Mouse (Mus musculus): ENCODE results near the gene Olfr541. TPM values are rescaled to one million over a fixed set of nuclear protein-coding genes. Genes with fewer than 3 reads are reported as not detected.
A peak's percentile ranks its signal among the peaks of the same experiment; 100 is the strongest.
"Not testable (repeated sequence)": the region's sequence is repeated elsewhere in the genome, so short reads cannot be mapped to it uniquely, and the experiment has no call there.

Olfr541 gene
- polyA plus RNA-seq (2016; fragmentation: Nextera tagmentation; extraction: Ambion mirVana) = not detected in 2 replicates

- no peak within 1 kb of the TSS for H3K4me3 ChIP-seq
- H3K9ac ChIP-seq (replicated peaks) = no peak within 1 kb of the TSS
- H3K9me3 ChIP-seq = no peaks in the 10 kb centered on the region
- no peak for ATAC-seq (ENCODE audit: low FRiP score, low read depth)
- H3K36me3 ChIP-seq = no peaks in the 10 kb centered on the region
- no peaks in the 10 kb centered on the region for H3K27me3 ChIP-seq
- no peak within 1 kb of the TSS for H3K4me2 ChIP-seq (replicated peaks)
- no peaks in the 10 kb centered on the region for H3K4me1 ChIP-seq
- no peak within 1 kb of the TSS for H3K27ac ChIP-seq (replicated peaks)
Measured at GRCm38 (mm10) chr7:140696967-140697366, at the start of gene Olfr541. TSS of gene Olfr541 (plus strand) at chr7:140697267.

- Histone ChIP-seq H3K9me3 (no peaks in the 10 kb centered on the region), H3K4me3 (no peak within 1 kb of the TSS), H3K27ac (replicated peaks) (no peak within 1 kb of the TSS), H3K9ac (replicated peaks) (no peak within 1 kb of the TSS), H3K4me2 (replicated peaks) (no peak within 1 kb of the TSS), H3K27me3 (no peaks in the 10 kb centered on the region), H3K36me3 (no peaks in the 10 kb centered on the region), H3K4me1 (no peaks in the 10 kb centered on the region)
- 80% methylated on average over 4 of the region's 4 CpGs for WGBS
- no peak for ATAC-seq (ENCODE audit: low FRiP score, low read depth)
Measured at GRCm38 (mm10) chr7:140659630-140660029, 37.4 kb upstream of the Olfr541 start, which contains the start of gene Olfr539. TSS of gene Olfr539 (plus strand) at chr7:140659930.

GRCm38 (mm10) chr7:140670693-140671092, 26.4 kb upstream of the Olfr541 start:
- not testable (repeated sequence) for H3K4me1 ChIP-seq; H3K36me3 ChIP-seq; H3K4me2 ChIP-seq (replicated peaks); ATAC-seq (ENCODE audit: low FRiP score, low read depth); H3K9ac ChIP-seq (replicated peaks); H3K27ac ChIP-seq (replicated peaks); H3K27me3 ChIP-seq; H3K4me3 ChIP-seq
- 89% methylated on average over 3 of the region's 3 CpGs for WGBS
- H3K9me3 ChIP-seq = peaks cover 10% of the 10 kb centered on the region; the same call in 1 of the 2 replicates

DNA sequence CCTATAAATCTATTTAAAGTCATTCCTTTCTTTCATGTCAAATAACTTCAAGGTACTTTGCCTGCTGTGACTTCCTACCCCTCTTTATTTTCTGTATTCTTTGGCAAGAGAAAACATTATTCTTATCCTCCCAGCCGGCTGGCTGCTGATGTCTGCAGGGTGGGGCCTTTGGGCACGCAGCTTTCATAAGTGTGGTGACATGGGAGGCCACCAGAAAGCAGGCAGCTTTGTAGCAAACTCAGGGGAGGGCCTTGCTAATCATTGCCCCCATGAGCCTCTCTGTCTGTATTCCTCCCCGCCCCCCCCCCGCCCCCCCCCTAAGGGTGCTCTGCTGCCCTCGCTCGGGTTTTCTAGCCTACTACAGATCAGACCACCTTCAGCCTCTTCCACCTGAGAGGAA, 21.2 kb upstream of the Olfr541 start:
- H3K27ac ChIP-seq (replicated peaks) = no peak overlapping the region
- H3K9me3 ChIP-seq = peaks cover 15% of the 10 kb centered on the region; the same call in 1 of the 2 replicates
- H3K4me1 ChIP-seq = 0 out of 2 replicates have a peak, but pooled peaks cover 5% of the 10 kb centered on the region
- no peaks in the 10 kb centered on the region for H3K27me3 ChIP-seq
- H3K9ac ChIP-seq (replicated peaks) = no peak overlapping the region
- ATAC-seq (ENCODE audit: low FRiP score, low read depth) = peak; percentile 52; the same call in 1 of the 2 replicates
- H3K4me3 ChIP-seq = no peak overlapping the region
- no peaks in the 10 kb centered on the region for H3K36me3 ChIP-seq
- WGBS = 5% methylated on average over 4 of the region's 6 CpGs
- peak overlapping the region; percentile 38 for H3K4me2 ChIP-seq (replicated peaks)

DNA sequence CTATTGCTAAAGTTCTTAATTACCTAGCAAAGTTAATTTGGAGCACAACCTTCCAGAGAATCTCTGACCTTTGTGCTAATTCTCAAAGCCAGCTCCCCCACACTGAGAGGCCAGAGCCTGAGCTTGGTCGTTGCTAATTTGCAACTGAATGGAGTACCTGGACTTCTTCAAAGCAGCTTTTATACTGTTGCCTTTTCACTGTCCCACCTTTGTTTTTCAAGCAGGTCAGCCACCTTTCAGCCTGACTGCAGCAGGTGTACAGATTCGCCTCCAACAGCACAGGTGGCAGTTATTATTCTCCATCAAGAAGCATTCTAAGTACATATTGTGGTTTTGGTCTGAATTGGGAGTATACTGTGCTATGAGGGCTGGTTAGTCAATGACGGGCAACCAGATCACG, 17.5 kb upstream of the Olfr541 start:
- not testable (repeated sequence) for H3K36me3 ChIP-seq; H3K27me3 ChIP-seq; H3K4me2 ChIP-seq (replicated peaks); ATAC-seq (ENCODE audit: low FRiP score, low read depth); H3K9ac ChIP-seq (replicated peaks); H3K4me1 ChIP-seq; H3K4me3 ChIP-seq; H3K27ac ChIP-seq (replicated peaks); H3K9me3 ChIP-seq
- WGBS = 73% methylated on average over 4 of the region's 4 CpGs

DNA sequence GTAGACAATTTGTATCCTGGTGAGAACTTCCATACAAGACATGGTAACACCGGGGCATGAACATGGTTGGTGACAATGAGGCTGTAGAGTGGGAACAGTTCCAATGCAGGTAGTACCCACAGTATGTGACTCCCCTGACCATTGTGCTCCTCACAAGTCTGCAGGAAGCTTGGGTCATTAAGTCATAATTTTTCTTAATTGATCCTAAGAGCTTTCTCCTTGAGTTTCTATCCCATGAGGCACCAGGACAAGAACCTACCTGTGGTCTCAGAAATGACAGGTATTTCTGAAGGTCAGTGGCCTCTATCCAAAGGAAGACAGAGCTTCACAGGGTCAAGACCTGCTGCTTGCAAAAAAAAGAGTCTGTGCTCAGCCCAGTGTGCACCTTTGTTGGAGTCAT, 15.4 kb upstream of the Olfr541 start, which contains the start of gene Olfr45:
Gene Olfr45, plus strand, starts transcription at position 301 of the 400 bp plus-strand sequence.
- Histone ChIP-seq H3K36me3 (no peaks in the 10 kb centered on the region), H3K9ac (replicated peaks) (no peak within 1 kb of the TSS), H3K9me3 (0 out of 2 replicates have a peak, but pooled peaks cover 4% of the 10 kb centered on the region), H3K4me3 (no peak within 1 kb of the TSS), H3K4me1 (no peaks in the 10 kb centered on the region), H3K4me2 (replicated peaks) (no peak within 1 kb of the TSS), H3K27me3 (no peaks in the 10 kb centered on the region), H3K27ac (replicated peaks) (no peak within 1 kb of the TSS)
- no peak for ATAC-seq (ENCODE audit: low FRiP score, low read depth)
- WGBS = 93% methylated on average over 1 of the region's 1 CpGs

- H3K4me2 ChIP-seq (replicated peaks) = no peak overlapping the region
- no peaks in the 10 kb centered on the region for H3K9me3 ChIP-seq
- H3K27me3 ChIP-seq = no peaks in the 10 kb centered on the region
- no peak overlapping the region for H3K9ac ChIP-seq (replicated peaks)
- H3K27ac ChIP-seq (replicated peaks) = no peak overlapping the region
- WGBS = 36% methylated on average over 2 of the region's 2 CpGs
- no peaks in the 10 kb centered on the region for H3K36me3 ChIP-seq
- H3K4me1 ChIP-seq = no peaks in the 10 kb centered on the region
- no peak overlapping the region for H3K4me3 ChIP-seq
- 0 out of 2 replicates have a peak, but pooled peaks have one; percentile 12 for ATAC-seq (ENCODE audit: low FRiP score, low read depth)
Measured at GRCm38 (mm10) chr7:140706348-140706747, 9.3 kb downstream of the Olfr541 start.

DNA sequence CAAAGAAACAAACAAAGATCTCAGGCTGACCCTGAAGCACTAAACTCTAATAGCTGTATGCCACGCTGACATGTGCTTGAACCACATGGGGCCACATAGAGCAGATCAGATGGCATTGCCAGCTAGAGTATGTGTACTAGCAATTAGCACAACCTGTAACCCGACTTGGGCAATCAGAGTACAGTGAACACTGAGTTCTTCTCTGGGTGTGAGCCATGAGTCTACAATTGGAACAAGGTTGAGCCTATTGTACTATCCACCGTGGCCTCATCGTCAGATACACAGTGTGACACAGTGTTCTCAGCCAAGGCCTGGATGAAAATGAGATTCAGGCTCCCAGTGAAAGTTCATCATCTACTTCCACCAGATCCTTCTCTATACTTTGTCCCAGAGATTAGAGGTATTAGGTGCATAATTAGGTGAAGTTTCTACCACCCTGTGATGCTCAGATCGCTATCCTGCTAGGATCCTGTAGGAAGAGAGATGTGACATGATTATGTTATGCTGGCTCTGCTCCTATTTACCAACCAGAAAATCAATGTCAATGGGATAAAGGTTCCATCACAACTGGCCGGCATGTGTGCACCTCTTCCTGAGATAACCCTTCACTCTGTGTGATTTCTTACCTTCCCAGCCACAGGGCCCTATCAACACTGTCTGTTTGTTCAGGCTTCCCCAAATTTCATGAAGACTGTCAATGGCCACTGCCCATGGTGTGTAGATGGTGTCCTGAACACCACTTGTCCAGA, 10.6 kb downstream of the Olfr541 start:
- H3K36me3 ChIP-seq = no peaks in the 10 kb centered on the region
- no peak overlapping the region for H3K9ac ChIP-seq (replicated peaks)
- ATAC-seq (ENCODE audit: low FRiP score, low read depth) = no peak
- no peak overlapping the region for H3K27ac ChIP-seq (replicated peaks)
- no peaks in the 10 kb centered on the region for H3K27me3 ChIP-seq
- no peak overlapping the region for H3K4me3 ChIP-seq
- no peak overlapping the region for H3K4me2 ChIP-seq (replicated peaks)
- no peaks in the 10 kb centered on the region for H3K9me3 ChIP-seq
- 86% methylated on average over 6 of the region's 6 CpGs for WGBS
- no peaks in the 10 kb centered on the region for H3K4me1 ChIP-seq

DNA sequence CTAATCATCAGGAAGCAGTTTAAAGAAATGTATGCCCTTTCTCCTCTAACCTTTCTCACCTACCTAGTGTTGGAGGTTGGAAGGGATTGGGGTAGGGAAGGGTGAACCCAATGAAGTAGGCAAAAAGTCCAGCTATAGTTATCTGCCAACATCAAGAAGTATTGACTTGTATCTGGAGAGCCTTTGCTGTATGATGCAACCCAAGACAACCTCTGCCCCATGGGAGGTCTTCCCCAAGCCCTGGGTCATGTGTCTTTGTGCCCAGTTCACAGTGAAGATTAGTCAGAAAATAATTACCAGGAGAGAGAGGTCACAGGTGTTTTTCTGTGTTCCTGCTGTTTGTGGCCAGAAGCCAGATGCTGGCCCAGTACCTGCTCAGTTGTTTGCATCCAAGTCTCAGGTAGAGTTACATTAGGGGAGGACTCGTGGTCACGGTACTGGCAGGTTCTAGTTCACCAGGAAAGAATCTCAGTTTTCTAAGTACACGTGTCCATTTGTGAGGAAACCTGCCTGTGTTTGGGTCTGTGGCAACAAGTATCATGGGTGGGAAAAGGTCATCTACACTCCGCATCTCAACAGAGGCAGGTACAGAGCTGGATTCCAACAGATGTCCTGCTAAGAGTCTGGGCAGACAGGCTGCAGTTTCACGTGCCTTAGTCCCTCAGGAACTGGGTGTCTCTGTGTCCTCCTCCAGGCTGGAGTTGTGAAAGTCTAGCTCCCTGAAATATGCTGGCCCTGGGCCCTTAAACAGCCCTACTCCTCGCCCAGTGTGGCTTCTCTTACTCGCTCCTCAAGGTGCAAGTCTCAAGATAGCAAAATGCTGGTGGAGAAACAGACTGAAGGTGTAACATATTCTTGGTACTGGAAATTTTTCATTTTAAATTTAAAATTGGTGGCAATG, 20.3 kb downstream of the Olfr541 start:
- WGBS = 85% methylated on average over 7 of the region's 7 CpGs
- no peak overlapping the region for H3K4me3 ChIP-seq
- H3K36me3 ChIP-seq = no peaks in the 10 kb centered on the region
- no peaks in the 10 kb centered on the region for H3K4me1 ChIP-seq
- ATAC-seq (ENCODE audit: low FRiP score, low read depth) = no peak
- H3K9me3 ChIP-seq = no peaks in the 10 kb centered on the region
- H3K4me2 ChIP-seq (replicated peaks) = no peak overlapping the region
- no peak overlapping the region for H3K9ac ChIP-seq (replicated peaks)
- no peaks in the 10 kb centered on the region for H3K27me3 ChIP-seq
- no peak overlapping the region for H3K27ac ChIP-seq (replicated peaks)

- 85% methylated on average over 6 of the region's 6 CpGs for WGBS
Measured at GRCm38 (mm10) chr7:140721095-140721494, 24.0 kb downstream of the Olfr541 start.

DNA sequence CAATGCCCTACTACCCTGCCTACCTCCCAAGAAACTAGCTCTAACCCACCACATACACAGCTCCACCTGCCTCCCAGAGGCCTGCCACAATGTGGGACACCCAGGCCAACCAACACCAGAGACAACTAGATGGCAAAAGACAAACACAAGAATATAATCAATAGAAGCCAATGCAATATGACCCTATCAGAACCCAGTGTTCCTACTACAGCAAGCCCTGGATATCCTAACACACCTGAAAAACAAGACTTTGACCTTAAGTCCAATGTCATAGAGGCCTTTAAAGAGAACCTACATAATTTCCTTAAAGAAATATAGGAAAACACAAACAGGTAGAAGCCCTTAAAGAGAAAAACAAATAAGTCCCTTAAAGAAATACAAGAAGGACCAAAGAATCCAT, 28.5 kb downstream of the Olfr541 start:
- Histone ChIP-seq H3K27me3 (no peaks in the 10 kb centered on the region), H3K36me3 (no peaks in the 10 kb centered on the region), H3K4me3 (no peak overlapping the region), H3K4me1 (no peaks in the 10 kb centered on the region), H3K4me2 (replicated peaks) (no peak overlapping the region), H3K9me3 (0 out of 2 replicates have a peak, but pooled peaks cover 7% of the 10 kb centered on the region), H3K9ac (replicated peaks) (no peak overlapping the region), H3K27ac (replicated peaks) (no peak overlapping the region)
- ATAC-seq (ENCODE audit: low FRiP score, low read depth) = no peak

More at GRCm38 (mm10) chr7:140721095-140721494, 24.0 kb downstream of the Olfr541 start:
- Histone ChIP-seq H3K9ac (replicated peaks) (no peak overlapping the region), H3K9me3 (no peaks in the 10 kb centered on the region), H3K36me3 (no peaks in the 10 kb centered on the region), H3K4me3 (no peak overlapping the region), H3K4me1 (no peaks in the 10 kb centered on the region), H3K27me3 (no peaks in the 10 kb centered on the region), H3K4me2 (replicated peaks) (no peak overlapping the region), H3K27ac (replicated peaks) (no peak overlapping the region)
- no peak for ATAC-seq (ENCODE audit: low FRiP score, low read depth)

GRCm38 (mm10) chr7:140733162-140733561, 36.1 kb downstream of the Olfr541 start:
- Histone ChIP-seq H3K36me3 (no peaks in the 10 kb centered on the region), H3K27me3 (no peaks in the 10 kb centered on the region), H3K27ac (replicated peaks) (no peak overlapping the region), H3K4me2 (replicated peaks) (no peak overlapping the region), H3K9ac (replicated peaks) (no peak overlapping the region), H3K4me1 (no peaks in the 10 kb centered on the region), H3K9me3 (0 out of 2 replicates have a peak, but pooled peaks cover 2% of the 10 kb centered on the region), H3K4me3 (no peak overlapping the region)
- 76% methylated on average over 2 of the region's 2 CpGs for WGBS
- no peak for ATAC-seq (ENCODE audit: low FRiP score, low read depth)
